Mouse (Mus musculus) stomach, postnatal 0 days (tissue): Measurements from ENCODE around the gene 6030458C11Rik. TPM values are rescaled to one million over a fixed set of nuclear protein-coding genes. Genes with fewer than 3 reads are reported as not detected.
A peak's percentile ranks its signal among the peaks of the same experiment; 100 is the strongest.

ENCODE experiments used
- ATAC-seq: fragments of 200-750 bp; cut with Nextera tagmentation; 2 replicates; pipeline ENCODE4 v1.8.0; 2017; ENCODE audit not compliant: low FRiP score, low TSS enrichment
- DNase-seq: peaks from one replicate; pipeline ENCODE4 v3.0.0-alpha.2; 2016; ENCODE audit warnings: low spot score
- H3K27ac ChIP-seq: fragments of 300-500 bp; sonication (generic); replicated peaks from 2 replicates; pipeline ENCODE4 v1.5.1; 2014; ENCODE audit warnings: mild to moderate bottlenecking, control low read depth
- H3K27me3 ChIP-seq: fragments of 300-500 bp; sonication (generic); 2 replicates; pipeline ENCODE4 v1.6.1; 2014; ENCODE audit warnings: low read length; ENCODE audit not compliant: control insufficient read depth, insufficient read depth
- H3K36me3 ChIP-seq: fragments of 300-500 bp; sonication (generic); 2 replicates; pipeline ENCODE4 v1.6.1; 2014; ENCODE audit warnings: low read length, mixed read lengths; ENCODE audit not compliant: control insufficient read depth, insufficient read depth
- H3K4me1 ChIP-seq: fragments of 300-500 bp; sonication (generic); replicated peaks from 2 replicates; pipeline ENCODE4 v1.6.1; 2014; ENCODE audit warnings: antibody characterized with exemption; ENCODE audit not compliant: control insufficient read depth, insufficient read depth
- H3K4me2 ChIP-seq: fragments of 300-500 bp; sonication (generic); replicated peaks from 2 replicates; pipeline ENCODE4 v1.6.1; 2014; ENCODE audit warnings: low read depth, mild to moderate bottlenecking, control low read depth, moderate library complexity
- H3K4me3 ChIP-seq: fragments of 300-500 bp; sonication (generic); 2 replicates; pipeline ENCODE4 v1.5.1; 2014; ENCODE audit warnings: low read depth, low read length, control low read depth
- H3K9ac ChIP-seq: fragments of 300-500 bp; sonication (generic); 2 replicates; pipeline ENCODE4 v1.6.1; 2014; ENCODE audit warnings: mild to moderate bottlenecking, low read length, control low read depth, mixed read lengths
- H3K9me3 ChIP-seq: fragments of 300-500 bp; sonication (generic); 2 replicates; pipeline ENCODE4 v1.6.1; 2016; ENCODE audit warnings: low read length; ENCODE audit not compliant: control insufficient read depth
- CTCF ChIP-seq: IDR thresholded peaks from 2 replicates; pipeline ENCODE4 v1.5.1; 2016; ENCODE audit warnings: antibody characterized with exemption, low read depth, mild to moderate bottlenecking, moderate library complexity
- EP300 ChIP-seq: optimal IDR thresholded peaks from 2 replicates; pipeline ENCODE3; 2016; ENCODE audit warnings: antibody characterized with exemption
- WGBS: fragments of 180-500 bp; shearing (Covaris S2); extraction: QIAGEN DNeasy Blood & Tissue Kit; methylation state at CpG from one replicate; pipeline ENCODE4 v1.1.7; 2014; 5-methylcytosine and 5-hydroxymethylcytosine counted together
- polyA plus RNA-seq: library from polyadenylated mRNA; unstranded; fragments of >200 nt; fragmentation: Nextera tagmentation; extraction: Ambion mirVana; gene quantifications from 2 replicates; pipeline ENCODE4 v1.2.1, GENCODE M21; 2015

Gene 6030458C11Rik
- polyA plus RNA-seq, 1 experiment from 2014 or later, result 16.1 TPM

- Histone ChIP-seq H3K27me3 (no peaks in the 10 kb centered on the region), H3K9ac (peak overlapping the region; percentile 80), H3K36me3 (peaks cover 10% of the 10 kb centered on the region), H3K4me1 (no peaks in the 10 kb centered on the region), H3K4me2 (peak overlapping the region; percentile 78), H3K4me3 (peak overlapping the region; percentile 85), H3K9me3 (no peaks in the 10 kb centered on the region), H3K27ac (peak overlapping the region; percentile 70)
- under 1% methylated on average over 31 of the region's 31 CpGs for WGBS
- TF ChIP-seq EP300, result no peak
- TF ChIP-seq CTCF, result peak; percentile 19; the same call in 1 of the 2 replicates
- DNase-seq, result peak; percentile 60
- ATAC-seq, result peak; percentile 43
Measured at GRCm38 (mm10) chr15:12824965-12825364, 516 bp upstream of the 6030458C11Rik start.

- Histone ChIP-seq H3K27me3 (no peaks in the 10 kb centered on the region), H3K4me1 (no peaks in the 10 kb centered on the region), H3K4me3 (peak overlapping the region; percentile 85), H3K9ac (peak overlapping the region; percentile 93), H3K36me3 (peaks cover 13% of the 10 kb centered on the region), H3K4me2 (peak overlapping the region; percentile 58), H3K27ac (no peak overlapping the region), H3K9me3 (no peaks in the 10 kb centered on the region)
- no peak for DNase-seq
- WGBS, result 86% methylated on average over 2 of the region's 2 CpGs
- ATAC-seq, result no peak
- TF ChIP-seq CTCF, result no peak
- TF ChIP-seq EP300, result no peak
Measured at GRCm38 (mm10) chr15:12823455-12824119, 862 bp downstream of the 6030458C11Rik start.

GRCm38 (mm10) chr15:12822416-12823395 is 1.7 kb downstream of the 6030458C11Rik start:
- Histone ChIP-seq H3K4me3 (no peak overlapping the region), H3K27me3 (no peaks in the 10 kb centered on the region), H3K36me3 (peaks cover 18% of the 10 kb centered on the region), H3K4me2 (no peak overlapping the region), H3K4me1 (no peaks in the 10 kb centered on the region), H3K9me3 (no peaks in the 10 kb centered on the region), H3K9ac (no peak overlapping the region), H3K27ac (no peak overlapping the region)
- DNase-seq, result no peak
- WGBS, result 80% methylated on average over 9 of the region's 9 CpGs
- no peak for TF ChIP-seq CTCF
- TF ChIP-seq EP300, result no peak
- no peak for ATAC-seq

- 84% methylated on average over 8 of the region's 8 CpGs for WGBS
- Histone ChIP-seq H3K4me3 (no peak overlapping the region), H3K9me3 (no peaks in the 10 kb centered on the region), H3K36me3 (peaks cover 35% of the 10 kb centered on the region), H3K4me1 (no peaks in the 10 kb centered on the region), H3K4me2 (no peak overlapping the region), H3K9ac (no peak overlapping the region), H3K27ac (no peak overlapping the region), H3K27me3 (no peaks in the 10 kb centered on the region)
- TF ChIP-seq EP300 (no peak), CTCF (no peak)
- no peak for DNase-seq
- ATAC-seq, result no peak
Measured at GRCm38 (mm10) chr15:12817592-12817991, 6.9 kb downstream of the 6030458C11Rik start.

GRCm38 (mm10) chr15:12812646-12813045 is 11.8 kb downstream of the 6030458C11Rik start:
- no peaks in the 10 kb centered on the region for H3K4me1 ChIP-seq
- TF ChIP-seq CTCF, result no peak
- TF ChIP-seq EP300, result no peak
- ATAC-seq, result no peak
- no peak overlapping the region for H3K27ac ChIP-seq
- peaks cover 22% of the 10 kb centered on the region for H3K36me3 ChIP-seq
- no peak overlapping the region for H3K4me2 ChIP-seq
- no peak overlapping the region for H3K4me3 ChIP-seq
- H3K9ac ChIP-seq, result no peak overlapping the region
- WGBS, result 94% methylated on average over 11 of the region's 11 CpGs
- DNase-seq, result no peak
- H3K27me3 ChIP-seq, result no peaks in the 10 kb centered on the region
- H3K9me3 ChIP-seq, result no peaks in the 10 kb centered on the region

GRCm38 (mm10) chr15:12809305-12809704 is 15.1 kb downstream of the 6030458C11Rik start:
- ATAC-seq, result no peak
- peaks cover 7% of the 10 kb centered on the region for H3K36me3 ChIP-seq

More at GRCm38 (mm10) chr15:12809305-12809704, 15.1 kb downstream of the 6030458C11Rik start:
- H3K9ac ChIP-seq, result no peak overlapping the region
- no peak for DNase-seq
- TF ChIP-seq EP300, result no peak
- TF ChIP-seq CTCF, result no peak
- H3K27ac ChIP-seq, result no peak overlapping the region
- WGBS, result 79% methylated on average over 6 of the region's 6 CpGs
- H3K4me1 ChIP-seq, result no peaks in the 10 kb centered on the region
- no peak overlapping the region for H3K4me3 ChIP-seq
- H3K4me2 ChIP-seq, result no peak overlapping the region
- H3K27me3 ChIP-seq, result no peaks in the 10 kb centered on the region
- H3K9me3 ChIP-seq, result no peaks in the 10 kb centered on the region
